Mouse (Mus musculus) kidney, postnatal 0 days (tissue): ENCODE results near the gene Golm1. TPM values are rescaled to one million over a fixed set of nuclear protein-coding genes. Genes with fewer than 3 reads are reported as not detected.

Experiments used
- ATAC-seq: fragments of 200-750 bp; cut with Nextera tagmentation; replicated peaks from 2 replicates; pipeline ENCODE4 v1.8.0; 2017; ENCODE audit warnings: low read depth, moderate number of reproducible peaks, moderate TSS enrichment, moderate library complexity; ENCODE audit not compliant: low FRiP score
- DNase-seq: peaks from one replicate; pipeline ENCODE4 v3.0.0-alpha.2; 2016; ENCODE audit warnings: low spot score
- H3K27ac ChIP-seq: fragments of 300-500 bp; sonication (generic); 2 replicates; pipeline ENCODE4 v1.5.1; 2014; ENCODE audit warnings: mild to moderate bottlenecking
- H3K27me3 ChIP-seq: fragments of 300-500 bp; sonication (generic); 2 replicates; pipeline ENCODE4 v1.6.1; 2014; ENCODE audit warnings: low read length, mixed read lengths; ENCODE audit not compliant: insufficient read depth
- H3K36me3 ChIP-seq: fragments of 300-500 bp; sonication (generic); 2 replicates; pipeline ENCODE4 v1.6.1; 2014; ENCODE audit warnings: low read length, mixed read lengths; ENCODE audit not compliant: insufficient read depth
- H3K4me1 ChIP-seq: fragments of 300-500 bp; sonication (generic); replicated peaks from 2 replicates; pipeline ENCODE4 v1.6.1; 2014; ENCODE audit warnings: antibody characterized with exemption, low read length, mixed read lengths; ENCODE audit not compliant: insufficient read depth
- H3K4me2 ChIP-seq: fragments of 300-500 bp; sonication (generic); 2 replicates; pipeline ENCODE4 v1.6.1; 2014; ENCODE audit warnings: mild to moderate bottlenecking, low read length, moderate library complexity, mixed read lengths
- H3K4me3 ChIP-seq: fragments of 300-500 bp; sonication (generic); replicated peaks from 2 replicates; pipeline ENCODE4 v1.5.1; 2014; ENCODE audit warnings: low read depth, low read length
- H3K9ac ChIP-seq: fragments of 300-500 bp; sonication (generic); 2 replicates; pipeline ENCODE4 v1.6.1; 2014; ENCODE audit warnings: low read depth, low read length
- H3K9me3 ChIP-seq: fragments of 300-500 bp; sonication (generic); replicated peaks from 2 replicates; pipeline ENCODE4 v1.6.1; 2016; ENCODE audit warnings: low read length, inconsistent platforms, mixed read lengths
- CTCF ChIP-seq: IDR thresholded peaks from 2 replicates; pipeline ENCODE4 v1.5.1; 2016; ENCODE audit warnings: antibody characterized with exemption, low read depth, mild to moderate bottlenecking, moderate library complexity
- WGBS: fragments of 180-500 bp; shearing (Covaris S2); extraction: QIAGEN DNeasy Blood & Tissue Kit; methylation state at CpG from one replicate; pipeline ENCODE4 v1.1.7; 2014; 5-methylcytosine and 5-hydroxymethylcytosine counted together
- polyA plus RNA-seq: library from polyadenylated mRNA; unstranded; fragments of >200 nt; fragmentation: Nextera tagmentation; extraction: Ambion mirVana; gene quantifications from 2 replicates; pipeline ENCODE4 v1.2.1, GENCODE M21; 2015

Gene Golm1
- polyA plus RNA-seq, 1 experiment from 2014 or later = 23.0 TPM

- Histone ChIP-seq H3K27me3 (no peaks in the 10 kb centered on the region), H3K9me3 (no peaks in the 10 kb centered on the region), H3K4me2 (no peak overlapping the region), H3K4me3 (no peak overlapping the region), H3K27ac (peak overlapping the region; percentile 50; the same call in 1 of the 2 replicates), H3K9ac (no peak overlapping the region), H3K4me1 (peaks cover 4% of the 10 kb centered on the region; the same call in 1 of the 2 replicates), H3K36me3 (no peaks in the 10 kb centered on the region)
- ATAC-seq (no peak), DNase-seq (no peak)
- WGBS = 57% methylated on average over 6 of the region's 6 CpGs
- no peak for TF ChIP-seq CTCF
Observed at GRCm38 (mm10) chr13:59647484-59647883, 28.1 kb downstream of the Golm1 start.

GRCm38 (mm10) chr13:59646674-59647244, 28.9 kb downstream of the Golm1 start:
- H3K27me3 ChIP-seq = no peaks in the 10 kb centered on the region
- TF ChIP-seq CTCF = no peak
- no peak overlapping the region for H3K4me3 ChIP-seq
- no peaks in the 10 kb centered on the region for H3K36me3 ChIP-seq
- WGBS = 34% methylated on average over 11 of the region's 11 CpGs
- peak overlapping the region; percentile 50 for H3K27ac ChIP-seq
- H3K9me3 ChIP-seq = no peaks in the 10 kb centered on the region
- H3K9ac ChIP-seq = no peak overlapping the region
- peaks cover 4% of the 10 kb centered on the region; the same call in 1 of the 2 replicates for H3K4me1 ChIP-seq
- peak; percentile 66 for DNase-seq
- ATAC-seq = peak; percentile 52; the same call in 1 of the 2 replicates
- H3K4me2 ChIP-seq = no peak overlapping the region

- 82% methylated on average over 3 of the region's 3 CpGs for WGBS
- no peak for DNase-seq
- TF ChIP-seq CTCF = no peak
- no peak for ATAC-seq
- H3K27me3 ChIP-seq = no peaks in the 10 kb centered on the region
- no peaks in the 10 kb centered on the region for H3K9me3 ChIP-seq
- H3K4me2 ChIP-seq = no peak overlapping the region
- no peak overlapping the region for H3K4me3 ChIP-seq
- no peak overlapping the region for H3K27ac ChIP-seq
- H3K9ac ChIP-seq = no peak overlapping the region
- H3K36me3 ChIP-seq = no peaks in the 10 kb centered on the region
- H3K4me1 ChIP-seq = peaks cover 4% of the 10 kb centered on the region; the same call in 1 of the 2 replicates
Observed at GRCm38 (mm10) chr13:59645491-59645890, 30.1 kb downstream of the Golm1 start.

GRCm38 (mm10) chr13:59642818-59643217, 32.8 kb downstream of the Golm1 start:
- ATAC-seq = no peak
- Histone ChIP-seq H3K9ac (no peak overlapping the region), H3K27me3 (no peaks in the 10 kb centered on the region), H3K4me2 (no peak overlapping the region), H3K4me3 (no peak overlapping the region), H3K4me1 (peaks cover 4% of the 10 kb centered on the region; the same call in 1 of the 2 replicates), H3K27ac (no peak overlapping the region), H3K36me3 (no peaks in the 10 kb centered on the region), H3K9me3 (no peaks in the 10 kb centered on the region)
- 89% methylated on average over 2 of the region's 2 CpGs for WGBS
- TF ChIP-seq CTCF = no peak
- DNase-seq = no peak

GRCm38 (mm10) chr13:59640178-59640440, 35.5 kb downstream of the Golm1 start:
- 74% methylated on average over 6 of the region's 6 CpGs for whole genome bisulfite sequencing
- H3K9me3 ChIP-seq = no peaks in the 10 kb centered on the region
- DNase-seq (no peak), ATAC-seq (no peak)
- H3K36me3 ChIP-seq = 0 out of 2 replicates have a peak, but pooled peaks cover 14% of the 10 kb centered on the region
- H3K27ac ChIP-seq = no peak overlapping the region
- no peaks in the 10 kb centered on the region for H3K4me1 ChIP-seq
- H3K27me3 ChIP-seq = no peaks in the 10 kb centered on the region
- H3K4me2 ChIP-seq = no peak overlapping the region
- H3K4me3 ChIP-seq = no peak overlapping the region
- TF ChIP-seq CTCF = no peak
- no peak overlapping the region for H3K9ac ChIP-seq

GRCm38 (mm10) chr13:59639368-59640177, 36.0 kb downstream of the Golm1 start:
- Histone ChIP-seq H3K27ac (no peak overlapping the region), H3K4me3 (no peak overlapping the region), H3K9ac (no peak overlapping the region), H3K9me3 (no peaks in the 10 kb centered on the region), H3K4me1 (no peaks in the 10 kb centered on the region), H3K4me2 (no peak overlapping the region), H3K36me3 (0 out of 2 replicates have a peak, but pooled peaks cover 14% of the 10 kb centered on the region), H3K27me3 (no peaks in the 10 kb centered on the region)
- TF ChIP-seq CTCF = no peak
- DNase-seq (no peak), ATAC-seq (no peak)
- WGBS = 86% methylated on average over 16 of the region's 16 CpGs
